Mouse (Mus musculus): ENCODE results near the gene Ltb4r1. TPM values are rescaled to one million over a fixed set of nuclear protein-coding genes. Genes with fewer than 3 reads are reported as not detected.

The Ltb4r1 gene
- total and polyA plus RNA-seq, 3 experiments, result 0.21 to 0.33 TPM; not detected in 1

GRCm38 (mm10) chr14:55733889-55734288, 31.9 kb upstream of the Ltb4r1 start:
- Histone ChIP-seq H3K9ac (ENCODE audit: insufficient read depth, low read depth) (no peak overlapping the region), H3K4me2 (ENCODE audit: insufficient read depth, low read depth, poor library complexity, severe bottlenecking) (no peak overlapping the region), H3K4me3 (replicated peaks in 1 of 3; ENCODE audit: low read depth in 2 of 3, low read length in 2 of 3, poor library complexity in 1 of 3) (no peak overlapping the region), H3K27me3 (replicated peaks) (peaks cover 10% of the 10 kb centered on the region), H3K79me2 (replicated peaks; ENCODE audit: control insufficient read depth, extremely low read depth, insufficient read depth, poor library complexity, severe bottlenecking) (no peaks in the 10 kb centered on the region), H3K4me1 (ENCODE audit: control insufficient read depth in 1 of 2, insufficient read depth in 2 of 2) (peaks cover 0 to 23% of the 10 kb centered on the region in 2 experiments; a peak in 2 of 4 replicates), H3K27ac (ENCODE audit: insufficient read depth, low read depth) (no peak overlapping the region), H3K36me3 (replicated peaks in 1 of 2; ENCODE audit: control insufficient read depth in 1 of 2, insufficient read depth in 1 of 2, low read length in 1 of 2) (peaks cover 5% of the 10 kb centered on the region in 2 experiments), H3K9me3 (replicated peaks; ENCODE audit: low read length) (no peaks in the 10 kb centered on the region)
- dilution Hi-C loops (cut with MboI; ENCODE audit: extremely low pct_ligation_motif_present, extremely low pct_unique_long_range_greater_than_20kb, low sequenced_read_pairs) (no loop called here), in situ Hi-C loops (cut with MboI; ENCODE audit: low pct_ligation_motif_present, low pct_unique_long_range_greater_than_20kb, low sequenced_read_pairs) (no loop called here)
- TF ChIP-seq NELFE (IDR thresholded peaks at IDR 0.05; ENCODE audit: low read depth, low read length) (no peak), PAX5 (IDR thresholded peaks at IDR 0.05; ENCODE audit: low read length) (no peak), HCFC1 (IDR thresholded peaks at IDR 0.05; ENCODE audit: low read depth, low read length) (no peak), MAX (IDR thresholded peaks at IDR 0.05; ENCODE audit: low read length) (no peak), TCF12 (IDR thresholded peaks at IDR 0.05; ENCODE audit: low read depth, low read length) (no peak), JUN (IDR thresholded peaks at IDR 0.05; ENCODE audit: insufficient read depth, low read depth, low read length) (no peak), POLR2A (IDR thresholded peaks at IDR 0.05; ENCODE audit: low read depth, low read length) (no peak)
- no peak for DNase-seq (ENCODE audit: extremely low read depth)

- Histone ChIP-seq H3K79me2 (replicated peaks; ENCODE audit: control insufficient read depth, extremely low read depth, insufficient read depth, poor library complexity, severe bottlenecking) (no peaks in the 10 kb centered on the region), H3K4me3 (replicated peaks in 1 of 3; ENCODE audit: low read depth in 2 of 3, low read length in 2 of 3, poor library complexity in 1 of 3) (no peak overlapping the region), H3K27ac (ENCODE audit: insufficient read depth, low read depth) (no peak overlapping the region), H3K27me3 (replicated peaks) (peaks cover 8% of the 10 kb centered on the region), H3K4me2 (ENCODE audit: insufficient read depth, low read depth, poor library complexity, severe bottlenecking) (no peak overlapping the region), H3K36me3 (replicated peaks in 1 of 2; ENCODE audit: control insufficient read depth in 1 of 2, insufficient read depth in 1 of 2, low read length in 1 of 2) (peaks cover 13 to 14% of the 10 kb centered on the region in 2 experiments), H3K4me1 (ENCODE audit: control insufficient read depth in 1 of 2, insufficient read depth in 2 of 2) (peaks cover 0 to 18% of the 10 kb centered on the region in 2 experiments; a peak in 2 of 4 replicates), H3K9ac (ENCODE audit: insufficient read depth, low read depth) (no peak overlapping the region), H3K9me3 (replicated peaks; ENCODE audit: low read length) (no peaks in the 10 kb centered on the region)
- TF ChIP-seq TCF12 (IDR thresholded peaks at IDR 0.05; ENCODE audit: low read depth, low read length), result no peak
- TF ChIP-seq ELF1 (IDR thresholded peaks at IDR 0.05; ENCODE audit: low read depth, low read length), result no peak
- no peak for TF ChIP-seq NRF1 (IDR thresholded peaks at IDR 0.05; ENCODE audit: low read depth, low read length)
- TF ChIP-seq PAX5 (IDR thresholded peaks at IDR 0.05; ENCODE audit: low read length), result no peak
- TF ChIP-seq CHD2 (IDR thresholded peaks at IDR 0.05; ENCODE audit: low read length), result no peak
- no peak for TF ChIP-seq CHD1 (IDR thresholded peaks at IDR 0.05; ENCODE audit: low read depth, low read length)
- TF ChIP-seq MAFK (IDR thresholded peaks at IDR 0.05; ENCODE audit: insufficient replicate concordance, low read length), result no peak
- in situ Hi-C loops (cut with MboI; ENCODE audit: low pct_ligation_motif_present, low pct_unique_long_range_greater_than_20kb, low sequenced_read_pairs), result no loop called here
- dilution Hi-C loops (cut with MboI; ENCODE audit: extremely low pct_ligation_motif_present, extremely low pct_unique_long_range_greater_than_20kb, low sequenced_read_pairs), result no loop called here
- DNase-seq (ENCODE audit: extremely low read depth), result no peak
These were observed 30.9 kb upstream of the Ltb4r1 start for GRCm38 (mm10) chr14:55734869-55735268.

- H3K4me1 ChIP-seq (ENCODE audit: control insufficient read depth in 1 of 2, insufficient read depth in 2 of 2), result peaks cover 0 to 18% of the 10 kb centered on the region in 2 experiments; a peak in 2 of 4 replicates
- no peak for DNase-seq (ENCODE audit: extremely low read depth)
- H3K36me3 ChIP-seq (replicated peaks in 1 of 2; ENCODE audit: control insufficient read depth in 1 of 2, insufficient read depth in 1 of 2, low read length in 1 of 2), result peaks cover 18 to 19% of the 10 kb centered on the region in 2 experiments
- H3K9me3 ChIP-seq (replicated peaks; ENCODE audit: low read length), result no peaks in the 10 kb centered on the region
- no peaks in the 10 kb centered on the region for H3K79me2 ChIP-seq (replicated peaks; ENCODE audit: control insufficient read depth, extremely low read depth, insufficient read depth, poor library complexity, severe bottlenecking)
- H3K27ac ChIP-seq (ENCODE audit: insufficient read depth, low read depth), result no peak overlapping the region
- H3K27me3 ChIP-seq (replicated peaks), result peaks cover 8% of the 10 kb centered on the region
- no peak overlapping the region for H3K9ac ChIP-seq (ENCODE audit: insufficient read depth, low read depth)
- TF ChIP-seq MXI1 (IDR thresholded peaks at IDR 0.05; ENCODE audit: low read depth, low read length) (no peak), JUN (IDR thresholded peaks at IDR 0.05; ENCODE audit: insufficient read depth, low read depth, low read length) (no peak), MAX (IDR thresholded peaks at IDR 0.05; ENCODE audit: low read length) (no peak), USF1 (IDR thresholded peaks at IDR 0.05; ENCODE audit: low read depth, low read length) (no peak), ZNF384 (IDR thresholded peaks at IDR 0.05; ENCODE audit: low read depth, low read length) (no peak)
- no peak overlapping the region for H3K4me3 ChIP-seq (replicated peaks in 1 of 3; ENCODE audit: low read depth in 2 of 3, low read length in 2 of 3, poor library complexity in 1 of 3)
- H3K4me2 ChIP-seq (ENCODE audit: insufficient read depth, low read depth, poor library complexity, severe bottlenecking), result no peak overlapping the region
- dilution Hi-C loops (cut with MboI; ENCODE audit: extremely low pct_ligation_motif_present, extremely low pct_unique_long_range_greater_than_20kb, low sequenced_read_pairs), result no loop called here
- in situ Hi-C loops (cut with MboI; ENCODE audit: low pct_ligation_motif_present, low pct_unique_long_range_greater_than_20kb, low sequenced_read_pairs), result no loop called here
These were observed 30.4 kb upstream of the Ltb4r1 start for GRCm38 (mm10) chr14:55735334-55735733.

Data from CH12.LX (cell line).